Mouse (Mus musculus): Measurements from ENCODE around the gene Amigo2.

DNA sequence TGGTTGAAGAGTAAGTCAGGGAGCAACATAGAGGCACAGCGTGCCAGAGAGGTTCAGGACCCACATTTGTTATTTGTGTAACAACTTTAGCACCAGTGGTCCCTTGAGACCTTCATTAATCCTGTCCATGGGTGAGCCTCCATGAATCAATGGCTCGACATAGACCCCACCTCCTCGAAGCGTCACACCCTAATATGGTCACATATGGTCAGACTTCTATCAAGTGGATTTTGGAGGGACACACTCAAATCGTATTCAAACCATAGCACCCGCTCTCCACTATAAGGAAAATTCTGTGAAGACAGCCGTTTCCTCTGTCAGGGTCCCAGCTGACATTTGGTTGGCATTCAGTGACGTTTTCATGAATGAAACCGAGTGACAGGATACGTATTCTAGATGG, 2.2 kb upstream of the Amigo2 start:
- TF ChIP-seq GATA1 (IDR thresholded peaks at IDR 0.05; ENCODE audit: low read length) = no peak
- TF ChIP-seq TAL1 (IDR thresholded peaks at IDR 0.05; ENCODE audit: low read length) = no peak

Measured in erythroblast, embryonic 14.5 days (primary cell).